Mouse (Mus musculus): Measurements from ENCODE around the gene Mtg1. TPM values are rescaled to one million over a fixed set of nuclear protein-coding genes. Genes with fewer than 3 reads are reported as not detected.

The Mtg1 gene
- total RNA-seq, 2 experiments from 2014 or later, result 24.9 to 30.2 TPM

GRCm38 (mm10) chr7:140186646-140187620, 49.6 kb downstream of the Mtg1 start:
- DNase-seq (ENCODE audit: extremely low spot score in 1 of 2, low spot score in 1 of 2), result peak in 1 of 2 experiments; percentile 42

DNA sequence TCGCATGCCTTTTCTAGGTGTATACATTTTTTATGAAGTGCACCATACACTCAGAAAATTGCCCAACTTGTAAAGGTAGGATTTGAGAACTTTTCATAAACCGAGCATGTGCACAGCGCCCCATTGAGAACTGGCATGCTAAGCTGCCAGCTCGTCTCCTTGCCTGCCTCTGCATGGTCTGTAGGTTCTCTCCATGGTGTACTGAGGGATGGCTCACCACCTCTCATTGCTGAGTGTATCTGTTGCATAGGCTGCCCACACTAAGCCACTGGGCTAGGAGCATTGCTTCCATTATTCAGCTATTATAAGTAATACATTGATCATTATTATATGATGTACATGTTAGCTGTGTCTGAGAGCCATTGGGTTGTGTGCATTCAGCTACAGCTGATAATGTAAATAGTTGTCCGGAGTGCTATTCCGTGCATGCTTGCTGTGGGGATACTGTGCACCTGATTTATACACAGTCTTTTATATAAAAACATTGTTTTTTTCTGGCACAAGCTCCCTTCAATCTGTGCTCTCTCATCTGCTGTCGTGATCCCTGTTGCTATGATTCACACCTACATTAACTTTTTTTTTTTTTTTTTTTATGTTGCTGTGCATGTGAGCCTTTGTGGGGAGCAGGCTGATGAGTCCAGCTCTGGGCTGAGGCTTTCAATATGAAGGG, 50.5 kb downstream of the Mtg1 start:
- peak in 1 of 2 experiments; percentile 20 for DNase-seq (ENCODE audit: extremely low spot score in 1 of 2, low spot score in 1 of 2)

DNA sequence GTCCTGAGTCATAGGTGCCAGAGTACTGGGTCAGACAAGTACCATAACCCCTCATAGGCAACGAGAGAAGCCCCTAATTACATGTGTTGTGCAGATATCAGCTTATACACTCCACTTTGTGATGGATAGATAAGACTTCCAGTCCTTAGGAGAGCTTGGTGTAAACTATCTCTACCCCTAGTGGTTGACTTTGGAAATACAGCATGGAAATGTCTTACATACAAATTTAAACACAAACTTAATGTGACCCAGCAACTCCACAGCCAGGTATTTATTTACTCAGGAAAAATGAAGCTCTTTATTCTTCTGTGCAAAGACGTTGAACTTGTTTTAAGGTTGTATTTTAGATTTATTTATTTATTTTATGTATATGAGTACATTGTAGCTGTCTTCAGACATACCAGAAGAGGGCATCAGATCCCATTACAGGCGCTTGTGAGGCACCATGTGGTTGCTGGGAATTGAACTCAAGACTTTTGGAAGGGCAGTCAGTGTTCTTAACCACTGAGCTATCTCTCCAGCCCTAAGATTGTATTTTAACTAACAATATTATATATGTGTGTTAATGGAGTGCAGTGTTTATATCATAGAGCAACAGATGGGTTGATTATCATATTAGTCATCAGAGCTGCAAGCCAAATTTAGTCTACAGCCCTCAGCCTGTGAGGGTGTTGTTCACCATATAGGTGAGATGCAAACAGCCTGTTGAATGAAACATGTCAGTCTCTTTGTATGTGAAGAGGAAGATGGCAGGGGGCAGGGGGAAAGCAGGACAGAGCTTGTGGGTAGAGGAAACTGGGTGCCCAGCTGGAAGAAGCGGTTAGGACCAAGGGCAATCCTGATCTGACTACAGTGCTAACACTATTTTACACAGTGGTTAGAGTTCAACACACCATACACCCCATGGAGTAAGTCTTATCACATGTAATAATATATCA, 51.3 kb downstream of the Mtg1 start:
- peak in 1 of 2 experiments; percentile 19 for DNase-seq (ENCODE audit: extremely low spot score in 1 of 2, low spot score in 1 of 2)

- DNase-seq (ENCODE audit: extremely low spot score in 1 of 2, low spot score in 1 of 2), result no peak
Measured at GRCm38 (mm10) chr7:140190435-140190834, 53.1 kb downstream of the Mtg1 start.

DNA sequence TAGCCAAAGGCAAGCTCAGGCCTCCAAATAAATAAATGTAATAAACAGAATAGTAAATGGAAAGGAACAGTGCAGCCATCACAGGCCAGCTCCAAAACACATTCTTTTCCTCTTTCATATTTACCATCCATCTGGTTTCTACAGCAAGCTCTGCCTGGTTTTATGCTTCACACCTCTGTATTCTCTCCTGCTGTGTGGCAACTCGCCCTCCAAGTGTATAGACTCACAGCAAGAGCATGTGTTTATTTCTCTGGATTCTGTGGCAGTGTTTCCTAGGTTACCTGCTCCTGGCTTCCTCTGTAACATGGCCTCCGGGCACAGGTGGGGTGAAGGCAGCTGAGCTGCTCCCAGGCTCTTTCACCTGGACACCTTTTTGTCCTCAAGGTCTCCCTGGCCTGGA, 55.1 kb downstream of the Mtg1 start:
- no peak for DNase-seq (ENCODE audit: extremely low spot score in 1 of 2, low spot score in 1 of 2)

GRCm38 (mm10) chr7:140192851-140193250, 55.5 kb downstream of the Mtg1 start:
- DNase-seq (ENCODE audit: extremely low spot score in 1 of 2, low spot score in 1 of 2), result no peak

- no peak for DNase-seq (ENCODE audit: extremely low spot score in 1 of 2, low spot score in 1 of 2)
Measured at GRCm38 (mm10) chr7:140194031-140194430, 56.7 kb downstream of the Mtg1 start.

DNA sequence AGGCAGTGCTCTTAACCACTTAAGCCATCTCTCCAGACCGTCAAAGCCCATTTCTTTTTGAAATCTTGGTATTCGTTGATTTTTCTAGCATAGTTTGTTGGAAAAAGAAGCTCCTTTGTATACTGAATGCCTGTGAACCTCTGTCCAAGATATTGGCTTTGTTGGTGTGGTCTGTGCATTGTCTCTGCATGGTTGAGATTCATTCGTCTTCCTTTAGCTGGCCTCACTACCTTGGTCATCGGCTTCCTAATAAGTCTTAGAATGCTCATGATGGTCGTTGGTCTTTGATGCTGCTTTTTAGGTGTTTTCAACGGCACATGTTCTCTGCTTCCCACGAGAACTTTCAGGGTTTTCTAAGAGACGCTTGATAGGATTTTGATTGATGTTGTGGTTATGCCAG, 58.6 kb downstream of the Mtg1 start:
- DNase-seq (ENCODE audit: extremely low spot score in 1 of 2, low spot score in 1 of 2), result no peak

Other genes starting within 250 kb of the Mtg1 start
- 10 to 100 TPM; 90.1 to 95.0 TPM for gene Kndc1, start 242.9 kb upstream of the Mtg1 start, total RNA-seq (2021)
- gene Utf1, start 193.8 kb upstream of the Mtg1 start, total RNA-seq (2021), result not detected
- 1 to 10 TPM; 1.0 to 1.4 TPM for gene 6430531B16Rik, start 158.8 kb upstream of the Mtg1 start, total RNA-seq (2021)
- 1 to 10 TPM; 3.3 to 3.4 TPM for gene Adam8, start 145.0 kb upstream of the Mtg1 start, total RNA-seq (2021)
- gene Zfp511, start 101.2 kb upstream of the Mtg1 start, total RNA-seq (2021), result 10 to 100 TPM; 21.7 to 26.4 TPM
- gene Tubgcp2, start 100.9 kb upstream of the Mtg1 start, total RNA-seq (2021), result 10 to 100 TPM; 36.6 to 38.0 TPM
- gene Msx3, start 88.5 kb upstream of the Mtg1 start, total RNA-seq (2021), result under 1 TPM; 0.12 to 0.14 TPM
- 100 to 1,000 TPM; 235 to 258 TPM for gene Caly, start 55.0 kb upstream of the Mtg1 start, total RNA-seq (2021)
- not detected for gene Prap1, start 44.2 kb upstream of the Mtg1 start, total RNA-seq (2021)
- gene Fuom, start 35.1 kb upstream of the Mtg1 start, total RNA-seq (2021), result 10 to 100 TPM; 38.3 to 47.5 TPM
- gene Paox, start 21.8 kb upstream of the Mtg1 start, total RNA-seq (2021), result 1 to 10 TPM; 4.0 to 4.7 TPM
- 10 to 100 TPM; 52.1 to 59.8 TPM for gene Echs1, start 21.1 kb upstream of the Mtg1 start, total RNA-seq (2021)
- 100 to 1,000 TPM; 191 to 207 TPM for gene Sprn, start 17.3 kb downstream of the Mtg1 start, total RNA-seq (2021)
- gene Olfr522, start 27.2 kb downstream of the Mtg1 start, total RNA-seq (2021), result not detected
- gene Olfr523, start 35.7 kb downstream of the Mtg1 start, total RNA-seq (2021), result under 1 TPM in 1 of 2 experiments, not detected in 1; 0.25 TPM
- not detected for gene Olfr524, start 68.4 kb downstream of the Mtg1 start, total RNA-seq (2021)
- gene Cd163l1, start 80.7 kb downstream of the Mtg1 start, total RNA-seq (2021), result under 1 TPM; 0.39 to 0.63 TPM
- gene 5830411N06Rik, start 109.7 kb downstream of the Mtg1 start, total RNA-seq (2021), result under 1 TPM; 0.22 to 0.26 TPM
- gene Olfr525, start 183.3 kb downstream of the Mtg1 start, total RNA-seq (2021), result not detected
- not detected for gene Olfr527, start 196.5 kb downstream of the Mtg1 start, total RNA-seq (2021)
- gene Olfr60, start 224.1 kb downstream of the Mtg1 start, total RNA-seq (2021), result not detected
- gene Olfr530, start 238.8 kb downstream of the Mtg1 start, total RNA-seq (2021), result not detected

Data from layer of hippocampus, postnatal 25 days (tissue).